Mouse (Mus musculus): ENCODE measurements around the gene Banf1.
"Not testable (repeated sequence)": the region's sequence is repeated elsewhere in the genome, so short reads cannot be mapped to it uniquely, and the experiment has no call there.

Banf1 gene

DNA sequence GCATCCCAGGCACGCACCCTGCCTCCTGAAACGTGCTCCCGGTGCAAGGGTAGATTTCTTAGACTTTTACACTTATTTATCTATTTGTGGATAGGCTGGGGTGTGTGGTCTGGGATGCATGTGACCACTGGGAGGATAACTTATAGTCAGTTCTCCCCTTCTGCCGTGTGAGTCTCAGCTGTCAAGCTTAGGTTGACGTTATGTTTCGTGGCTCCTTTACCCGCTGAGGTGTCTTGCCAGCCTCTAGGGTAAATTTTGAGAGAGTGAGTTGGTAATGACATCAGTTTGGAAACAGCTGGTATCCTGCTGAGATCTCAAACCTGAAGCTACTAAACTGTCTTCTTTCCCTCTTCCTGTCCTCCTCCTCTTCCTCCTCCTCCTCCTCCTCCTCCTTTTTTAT is 39.0 kb upstream of the Banf1 start:
- no peak for TF ChIP-seq CTCF (conservative IDR thresholded peaks at IDR 0.05; ENCODE audit: low read length)
- TF ChIP-seq NANOG (IDR thresholded peaks at IDR 0.05; ENCODE audit: borderline replicate concordance, low read length): no peak
- TF ChIP-seq POU5F1 (IDR thresholded peaks at IDR 0.05; ENCODE audit: borderline replicate concordance, low read length): no peak
- H3K4me3 ChIP-seq (replicated peaks; ENCODE audit: low read length): peak overlapping the region; percentile 65
- no peaks in the 10 kb centered on the region for H3K36me3 ChIP-seq (ENCODE audit: insufficient read depth, low read length)
- peaks cover 45% of the 10 kb centered on the region for H3K4me1 ChIP-seq (replicated peaks; ENCODE audit: low read depth, low read length)
- H3K27me3 ChIP-seq (ENCODE audit: insufficient read depth, low read length): no peaks in the 10 kb centered on the region
- H3K9me3 ChIP-seq (ENCODE audit: low read length): no peaks in the 10 kb centered on the region

DNA sequence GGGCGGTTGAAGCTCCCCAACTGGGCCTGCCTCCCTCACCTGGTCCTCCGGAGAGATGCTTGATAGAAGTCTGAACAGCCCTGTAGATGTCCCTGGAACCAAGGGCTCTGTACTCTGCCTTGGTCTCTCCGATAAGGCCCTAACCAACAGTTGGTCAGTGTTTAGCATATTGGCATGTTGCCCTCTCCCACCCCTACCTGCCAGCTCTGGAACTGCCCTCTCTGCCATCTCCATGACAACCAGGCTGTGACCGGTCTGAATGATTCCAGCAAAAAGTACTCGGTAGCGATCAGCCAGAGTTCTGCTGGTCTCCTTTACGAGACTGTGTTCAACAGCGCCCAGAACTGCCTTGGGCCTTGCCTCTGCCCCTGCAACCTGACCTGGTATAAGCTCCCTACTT is 35.3 kb upstream of the Banf1 start, which contains the start of gene Tsga10ip:
Gene Tsga10ip (minus strand): TSS at position 234 of the 400 bp plus-strand sequence.
- peaks cover 29% of the 10 kb centered on the region for H3K4me1 ChIP-seq (replicated peaks; ENCODE audit: low read depth, low read length)
- no peak within 1 kb of the TSS for H3K4me3 ChIP-seq (replicated peaks; ENCODE audit: low read length)
- H3K9me3 ChIP-seq (ENCODE audit: low read length): no peaks in the 10 kb centered on the region
- TF ChIP-seq POU5F1 (IDR thresholded peaks at IDR 0.05; ENCODE audit: borderline replicate concordance, low read length) (no peak), CTCF (conservative IDR thresholded peaks at IDR 0.05; ENCODE audit: low read length) (no peak), NANOG (IDR thresholded peaks at IDR 0.05; ENCODE audit: borderline replicate concordance, low read length) (no peak)
- H3K36me3 ChIP-seq (ENCODE audit: insufficient read depth, low read length): no peaks in the 10 kb centered on the region
- H3K27me3 ChIP-seq (ENCODE audit: insufficient read depth, low read length): no peaks in the 10 kb centered on the region

DNA sequence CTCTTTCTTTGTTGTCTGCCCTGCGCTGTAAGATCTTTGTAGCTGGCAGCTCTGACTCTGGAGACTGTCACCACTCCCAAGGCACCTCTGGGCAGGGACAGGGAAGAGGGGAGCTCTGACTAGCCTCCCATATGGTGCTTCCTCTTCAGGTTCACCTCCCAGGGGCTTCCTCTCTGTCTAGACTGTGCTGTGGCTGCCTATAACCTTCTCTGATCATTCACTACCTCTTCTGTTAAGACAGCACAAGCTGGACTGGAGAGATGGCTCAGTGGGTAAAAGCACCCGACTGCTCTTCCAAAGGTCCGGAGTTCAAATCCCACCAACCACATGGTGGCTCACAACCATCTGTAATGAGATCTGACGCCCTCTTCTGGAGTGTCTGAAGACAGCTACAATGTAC is 34.1 kb upstream of the Banf1 start:
- Histone ChIP-seq H3K4me3 (replicated peaks; ENCODE audit: low read length) (peak overlapping the region; percentile 49), H3K4me1 (replicated peaks; ENCODE audit: low read depth, low read length) (peaks cover 23% of the 10 kb centered on the region)
- not testable (repeated sequence) for H3K9me3 ChIP-seq (ENCODE audit: low read length); H3K36me3 ChIP-seq (ENCODE audit: insufficient read depth, low read length); H3K27me3 ChIP-seq (ENCODE audit: insufficient read depth, low read length)

DNA sequence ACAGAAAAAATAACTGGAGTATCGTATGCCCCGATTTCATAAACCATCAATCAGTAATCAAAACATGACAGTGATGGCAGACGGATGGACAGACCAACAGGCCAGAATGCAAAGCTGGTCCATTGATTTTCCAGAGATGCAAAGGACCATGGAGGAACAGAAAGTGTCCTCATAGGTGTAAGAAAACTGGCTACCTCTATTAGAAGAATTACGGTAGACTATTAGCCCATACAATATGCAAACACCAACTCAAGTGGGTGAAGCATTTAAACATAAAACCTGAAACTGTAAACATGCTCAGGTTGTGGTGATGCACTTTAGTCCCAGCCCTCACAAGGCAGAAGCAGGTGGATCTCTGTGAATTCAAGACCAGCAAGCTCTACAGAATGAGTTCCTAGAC is 28.4 kb upstream of the Banf1 start:
- TF ChIP-seq NANOG (IDR thresholded peaks at IDR 0.05; ENCODE audit: borderline replicate concordance, low read length) (no peak), POU5F1 (IDR thresholded peaks at IDR 0.05; ENCODE audit: borderline replicate concordance, low read length) (no peak), CTCF (conservative IDR thresholded peaks at IDR 0.05; ENCODE audit: low read length) (no peak)
- Histone ChIP-seq H3K27me3 (ENCODE audit: insufficient read depth, low read length) (no peaks in the 10 kb centered on the region), H3K4me1 (replicated peaks; ENCODE audit: low read depth, low read length) (peaks cover 53% of the 10 kb centered on the region), H3K36me3 (ENCODE audit: insufficient read depth, low read length) (peaks cover 27% of the 10 kb centered on the region), H3K9me3 (ENCODE audit: low read length) (no peaks in the 10 kb centered on the region), H3K4me3 (replicated peaks; ENCODE audit: low read length) (no peak overlapping the region)

DNA sequence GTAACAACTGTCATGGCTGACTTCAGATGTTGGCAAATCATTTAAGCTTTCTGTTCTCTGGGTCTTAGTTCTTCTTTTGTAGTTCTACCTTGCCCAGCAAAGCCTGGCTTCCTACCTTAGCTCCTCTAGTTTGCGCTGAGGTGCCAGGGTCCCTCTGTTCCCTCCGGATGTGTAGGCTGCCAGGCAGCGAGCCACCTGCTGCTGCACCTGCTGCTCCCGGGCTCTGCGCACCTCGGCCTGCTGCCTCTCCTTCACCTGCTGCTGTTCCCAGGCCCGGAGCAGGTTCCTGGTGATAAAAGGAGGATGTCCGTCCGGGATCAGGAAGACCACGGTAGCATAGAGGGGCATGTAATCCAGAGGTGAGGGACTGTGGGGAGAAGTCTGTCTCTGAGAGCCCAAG is 27.2 kb upstream of the Banf1 start:
- Histone ChIP-seq H3K9me3 (ENCODE audit: low read length) (no peaks in the 10 kb centered on the region), H3K36me3 (ENCODE audit: insufficient read depth, low read length) (peaks cover 27% of the 10 kb centered on the region), H3K4me1 (replicated peaks; ENCODE audit: low read depth, low read length) (peaks cover 54% of the 10 kb centered on the region), H3K4me3 (replicated peaks; ENCODE audit: low read length) (no peak overlapping the region), H3K27me3 (ENCODE audit: insufficient read depth, low read length) (no peaks in the 10 kb centered on the region)
- TF ChIP-seq CTCF (conservative IDR thresholded peaks at IDR 0.05; ENCODE audit: low read length): no peak
- no peak for TF ChIP-seq NANOG (IDR thresholded peaks at IDR 0.05; ENCODE audit: borderline replicate concordance, low read length)
- no peak for TF ChIP-seq POU5F1 (IDR thresholded peaks at IDR 0.05; ENCODE audit: borderline replicate concordance, low read length)

DNA sequence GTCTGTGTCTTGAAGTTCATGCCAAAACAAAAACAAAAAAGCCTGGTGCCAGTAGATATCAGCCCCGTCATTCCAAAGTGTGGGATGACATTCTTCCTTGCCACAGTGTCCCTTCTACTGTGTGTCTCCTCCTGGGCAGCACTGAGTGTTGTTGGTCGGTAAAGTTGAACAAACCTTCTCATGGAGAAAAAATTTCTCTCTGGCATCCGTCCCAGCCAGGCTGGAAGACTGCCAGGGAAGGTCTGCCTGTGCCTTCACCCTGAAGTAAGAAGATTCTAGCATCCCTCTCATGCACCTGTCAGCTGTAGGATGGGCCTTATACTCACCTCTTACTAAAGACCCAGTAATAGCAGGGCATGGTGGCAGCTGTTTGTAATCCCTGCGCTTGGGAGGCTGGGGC is 25.9 kb upstream of the Banf1 start:
- Histone ChIP-seq H3K4me3 (replicated peaks; ENCODE audit: low read length) (no peak overlapping the region), H3K36me3 (ENCODE audit: insufficient read depth, low read length) (peaks cover 27% of the 10 kb centered on the region), H3K4me1 (replicated peaks; ENCODE audit: low read depth, low read length) (peaks cover 55% of the 10 kb centered on the region), H3K27me3 (ENCODE audit: insufficient read depth, low read length) (no peaks in the 10 kb centered on the region), H3K9me3 (ENCODE audit: low read length) (no peaks in the 10 kb centered on the region)
- TF ChIP-seq NANOG (IDR thresholded peaks at IDR 0.05; ENCODE audit: borderline replicate concordance, low read length): no peak
- TF ChIP-seq POU5F1 (IDR thresholded peaks at IDR 0.05; ENCODE audit: borderline replicate concordance, low read length): no peak
- TF ChIP-seq CTCF (conservative IDR thresholded peaks at IDR 0.05; ENCODE audit: low read length): no peak

DNA sequence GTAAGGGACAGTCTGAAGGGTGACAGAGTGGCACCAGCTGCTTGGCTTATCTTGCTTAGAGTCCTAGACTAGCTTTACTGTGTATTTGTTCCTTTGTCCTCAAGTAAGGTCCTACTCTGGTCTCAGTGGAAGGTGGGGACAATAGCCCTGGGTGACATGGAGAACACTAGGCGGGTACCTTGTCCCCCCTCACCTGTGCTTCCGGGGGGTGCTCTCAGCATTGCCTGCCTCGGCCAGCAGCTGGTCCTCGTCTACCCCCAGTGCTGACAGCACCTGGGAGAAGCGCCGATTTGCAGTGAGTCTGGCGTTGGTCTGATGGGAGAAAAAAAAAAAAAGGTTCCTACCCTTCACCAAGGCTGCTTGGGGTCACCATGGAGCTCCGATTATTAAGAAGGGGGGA is 23.4 kb upstream of the Banf1 start:
- Histone ChIP-seq H3K9me3 (ENCODE audit: low read length) (no peaks in the 10 kb centered on the region), H3K36me3 (ENCODE audit: insufficient read depth, low read length) (peaks cover 43% of the 10 kb centered on the region), H3K4me1 (replicated peaks; ENCODE audit: low read depth, low read length) (peaks cover 72% of the 10 kb centered on the region), H3K27me3 (ENCODE audit: insufficient read depth, low read length) (no peaks in the 10 kb centered on the region), H3K4me3 (replicated peaks; ENCODE audit: low read length) (peak overlapping the region; percentile 98)
- no peak for TF ChIP-seq POU5F1 (IDR thresholded peaks at IDR 0.05; ENCODE audit: borderline replicate concordance, low read length)
- TF ChIP-seq CTCF (conservative IDR thresholded peaks at IDR 0.05; ENCODE audit: low read length): no peak
- TF ChIP-seq NANOG (IDR thresholded peaks at IDR 0.05; ENCODE audit: borderline replicate concordance, low read length): no peak

DNA sequence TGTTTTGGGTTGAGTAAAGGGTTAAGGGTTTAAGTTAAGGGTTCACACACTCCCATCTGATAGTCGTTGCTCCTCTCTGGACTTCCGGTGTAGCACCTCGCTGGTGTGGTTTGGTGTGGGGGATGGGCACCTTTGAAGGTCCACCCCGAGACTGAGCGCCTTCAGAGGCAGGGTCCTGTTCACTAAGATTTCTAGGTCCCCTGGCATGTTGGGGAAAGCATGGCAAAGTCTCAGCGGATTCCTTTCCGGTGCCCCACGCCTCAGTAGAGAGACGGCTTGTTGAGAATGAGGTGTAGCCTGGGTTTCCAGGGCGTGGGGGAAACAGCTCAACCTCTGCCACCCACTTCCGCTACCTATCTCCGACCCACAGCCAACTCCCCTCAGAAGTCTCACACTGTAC is 22.7 kb upstream of the Banf1 start:
- Histone ChIP-seq H3K9me3 (ENCODE audit: low read length) (no peaks in the 10 kb centered on the region), H3K4me3 (replicated peaks; ENCODE audit: low read length) (peak overlapping the region; percentile 98), H3K4me1 (replicated peaks; ENCODE audit: low read depth, low read length) (peaks cover 75% of the 10 kb centered on the region), H3K36me3 (ENCODE audit: insufficient read depth, low read length) (peaks cover 51% of the 10 kb centered on the region), H3K27me3 (ENCODE audit: insufficient read depth, low read length) (no peaks in the 10 kb centered on the region)
- TF ChIP-seq POU5F1 (IDR thresholded peaks at IDR 0.05; ENCODE audit: borderline replicate concordance, low read length) (no peak), NANOG (IDR thresholded peaks at IDR 0.05; ENCODE audit: borderline replicate concordance, low read length) (no peak), CTCF (conservative IDR thresholded peaks at IDR 0.05; ENCODE audit: low read length) (no peak)

DNA sequence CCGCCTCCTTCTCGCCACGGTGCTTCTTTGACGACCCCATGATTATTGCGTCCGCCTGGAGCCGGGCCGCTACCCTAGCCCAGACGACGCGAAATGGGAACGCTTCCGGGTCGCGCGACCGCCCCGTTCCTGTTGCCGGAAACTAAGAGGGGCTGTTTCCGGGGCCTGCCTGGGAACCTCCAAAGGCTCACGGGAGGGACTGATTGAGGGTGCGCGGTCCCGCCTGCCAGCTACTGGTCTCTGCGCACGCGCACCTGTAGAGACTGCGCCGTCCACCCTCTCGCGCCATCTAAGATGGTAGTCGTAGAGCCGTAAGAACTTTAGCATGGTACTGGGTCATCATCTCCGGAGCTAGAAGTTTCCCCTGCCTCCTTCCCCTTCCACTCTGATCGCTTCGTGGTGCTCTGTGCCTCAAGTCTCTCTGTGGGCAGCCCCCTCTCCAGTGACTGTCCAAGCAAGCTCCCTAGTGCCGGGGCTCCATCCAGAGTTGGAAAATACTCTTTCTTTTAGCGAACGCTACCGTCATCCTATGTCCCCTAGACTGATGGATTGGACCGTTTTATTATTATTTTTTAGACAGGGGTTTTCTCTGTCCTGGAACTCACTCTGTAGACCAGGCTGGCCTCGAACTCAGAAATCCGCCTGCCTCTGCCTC is 21.7 kb upstream of the Banf1 start, which contains the start of gene Sart1:
Gene Sart1 (minus strand): TSS at position 116 of the 655 bp plus-strand sequence.
- Histone ChIP-seq H3K36me3 (ENCODE audit: insufficient read depth, low read length) (peaks cover 56% of the 10 kb centered on the region), H3K9me3 (ENCODE audit: low read length) (no peaks in the 10 kb centered on the region), H3K4me3 (replicated peaks; ENCODE audit: low read length) (peak within 1 kb of the TSS; percentile 98), H3K27me3 (ENCODE audit: insufficient read depth, low read length) (no peaks in the 10 kb centered on the region), H3K4me1 (replicated peaks; ENCODE audit: low read depth, low read length) (peaks cover 78% of the 10 kb centered on the region)
- no peak for TF ChIP-seq POU5F1 (IDR thresholded peaks at IDR 0.05; ENCODE audit: borderline replicate concordance, low read length)
- TF ChIP-seq CTCF (conservative IDR thresholded peaks at IDR 0.05; ENCODE audit: low read length): no peak
- no peak for TF ChIP-seq NANOG (IDR thresholded peaks at IDR 0.05; ENCODE audit: borderline replicate concordance, low read length)

Measured in E14TG2a.4 (cell line).